Mouse (Mus musculus) CH12.LX (cell line): ENCODE data around the gene Dhx9. TPM values are rescaled to one million over a fixed set of nuclear protein-coding genes. Genes with fewer than 3 reads are reported as not detected.

Experiments used
- DNase-seq: peaks from one replicate; pipeline ENCODE4 v3.0.0-alpha.2; 2013; ENCODE audit errors: extremely low read depth
- H3K27ac ChIP-seq: 2 replicates; pipeline ENCODE4 v1.5.1; 2012; ENCODE audit warnings: low read depth, mild to moderate bottlenecking, control low read depth, moderate library complexity; ENCODE audit not compliant: insufficient read depth
- H3K27me3 ChIP-seq: replicated peaks from 2 replicates; pipeline ENCODE3; 2012; ENCODE audit warnings: inconsistent platforms
- H3K36me3 ChIP-seq, 2 experiments: replicated peaks in 1 of 2; 2 replicates each; pipeline versions ENCODE3 to v1.6.1; 2012; ENCODE audit warnings: inconsistent platforms in 1 of 2, low read length in 1 of 2, mild to moderate bottlenecking in 1 of 2, mixed read lengths in 1 of 2, moderate library complexity in 1 of 2; ENCODE audit not compliant: control insufficient read depth in 1 of 2, insufficient read depth in 1 of 2
- H3K4me1 ChIP-seq, 2 experiments: 2 replicates each; pipeline ENCODE4 v1.6.1; 2012; ENCODE audit warnings: inconsistent platforms in 1 of 2, moderate library complexity in 1 of 2; ENCODE audit not compliant: insufficient read depth in 2 of 2, control insufficient read depth in 1 of 2
- H3K4me2 ChIP-seq: 2 replicates; pipeline ENCODE4 v1.6.1; 2012; ENCODE audit warnings: low read depth, mild to moderate bottlenecking, control low read depth; ENCODE audit not compliant: poor library complexity, insufficient read depth, severe bottlenecking
- H3K4me3 ChIP-seq, 3 experiments: fragments of 150-350 bp in 1 of 3; sonication (generic) in 1 of 3; replicated peaks in 1 of 3; 2 replicates each; pipeline versions ENCODE3 to v1.5.1; 2011 to 2012; ENCODE audit warnings: low read depth in 2 of 3, low read length in 2 of 3, mild to moderate bottlenecking in 2 of 3, moderate library complexity in 2 of 3, control low read depth in 1 of 3, improper control_type of control experiment in 1 of 3, inconsistent platforms in 1 of 3, mixed read lengths in 1 of 3; ENCODE audit not compliant: poor library complexity in 1 of 3
- H3K79me2 ChIP-seq: replicated peaks from 2 replicates; pipeline ENCODE4 v1.6.1; 2012; ENCODE audit warnings: mild to moderate bottlenecking, moderate library complexity; ENCODE audit not compliant: control insufficient read depth, poor library complexity, insufficient read depth, severe bottlenecking; ENCODE audit errors: extremely low read depth
- H3K9ac ChIP-seq: 2 replicates; pipeline ENCODE4 v1.6.1; 2012; ENCODE audit warnings: low read depth, mild to moderate bottlenecking, control low read depth, moderate library complexity; ENCODE audit not compliant: insufficient read depth
- H3K9me3 ChIP-seq: replicated peaks from 2 replicates; pipeline ENCODE3; 2012; ENCODE audit warnings: low read length, inconsistent platforms, mixed read lengths
- CHD2 ChIP-seq: IDR thresholded peaks from 2 replicates; pipeline ENCODE4 v1.6.1; 2011; ENCODE audit warnings: low read length, improper control_type of control experiment
- E2F4 ChIP-seq: IDR thresholded peaks from 2 replicates; pipeline ENCODE4 v1.6.1; 2011; ENCODE audit warnings: low read depth, low read length, improper control_type of control experiment; ENCODE audit not compliant: insufficient replicate concordance
- ELF1 ChIP-seq: IDR thresholded peaks from 2 replicates; pipeline ENCODE4 v1.6.1; 2014; ENCODE audit warnings: low read depth, mild to moderate bottlenecking, inconsistent platforms, low read length, improper control_type of control experiment
- EP300 ChIP-seq: IDR thresholded peaks from 2 replicates; pipeline ENCODE4 v1.6.1; 2011; ENCODE audit warnings: low read length, improper control_type of control experiment
- HCFC1 ChIP-seq: IDR thresholded peaks from 2 replicates; pipeline ENCODE4 v1.6.1; 2012; ENCODE audit warnings: low read depth, mild to moderate bottlenecking, inconsistent platforms, low read length, improper control_type of control experiment
- IRF4 ChIP-seq: IDR thresholded peaks from 2 replicates; pipeline ENCODE4 v1.6.1; 2014; ENCODE audit warnings: low read depth, mild to moderate bottlenecking, inconsistent platforms, low read length, improper control_type of control experiment
- JUND ChIP-seq: conservative IDR thresholded peaks from 2 replicates; pipeline ENCODE4 v1.6.1; 2011; ENCODE audit warnings: low read depth, low read length, improper control_type of control experiment
- KAT2A ChIP-seq: IDR thresholded peaks from 2 replicates; pipeline ENCODE4 v1.6.1; 2012; ENCODE audit warnings: low read length, improper control_type of control experiment, inconsistent platforms; ENCODE audit not compliant: insufficient replicate concordance
- MAFK ChIP-seq: IDR thresholded peaks from 2 replicates; pipeline ENCODE4 v1.6.1; 2011; ENCODE audit warnings: low read length, improper control_type of control experiment; ENCODE audit not compliant: insufficient replicate concordance
- MEF2A ChIP-seq: IDR thresholded peaks from 2 replicates; pipeline ENCODE4 v1.6.1; 2014; ENCODE audit warnings: low read depth, mild to moderate bottlenecking, inconsistent platforms, low read length, improper control_type of control experiment, borderline replicate concordance
- MYC ChIP-seq: IDR thresholded peaks from 2 replicates; pipeline ENCODE4 v1.6.1; 2011; ENCODE audit warnings: low read depth, mild to moderate bottlenecking, improper control_type of control experiment, low read length
- PAX5 ChIP-seq: IDR thresholded peaks from 2 replicates; pipeline ENCODE4 v1.6.1; 2012; ENCODE audit warnings: low read length, inconsistent platforms, mixed read lengths
- POLR2A ChIP-seq: IDR thresholded peaks from 2 replicates; pipeline ENCODE4 v1.6.1; 2011; ENCODE audit warnings: low read depth, mild to moderate bottlenecking, improper control_type of control experiment, low read length
- POLR2AphosphoS2 ChIP-seq: IDR thresholded peaks from 2 replicates; pipeline ENCODE4 v1.6.1; 2011; ENCODE audit warnings: low read depth, low read length, improper control_type of control experiment
- RAD21 ChIP-seq: IDR thresholded peaks from 2 replicates; pipeline ENCODE4 v1.6.1; 2011; ENCODE audit warnings: low read depth, mild to moderate bottlenecking, low read length, improper control_type of control experiment, moderate library complexity
- SIN3A ChIP-seq: IDR thresholded peaks from 2 replicates; pipeline ENCODE4 v1.6.1; 2012; ENCODE audit warnings: low read length, improper control_type of control experiment, inconsistent platforms
- SMC3 ChIP-seq: IDR thresholded peaks from 2 replicates; pipeline ENCODE4 v1.6.1; 2011; ENCODE audit warnings: low read depth, low read length, improper control_type of control experiment
- TBP ChIP-seq: conservative IDR thresholded peaks from 2 replicates; pipeline ENCODE4 v1.6.1; 2011; ENCODE audit warnings: low read depth, low read length, improper control_type of control experiment
- dilution Hi-C: fragments of 300-500 bp; cut with MboI; formaldehyde crosslinking; loops from 2 replicates; pipeline ENCODE4 v1.14.3; 2020; ENCODE audit warnings: low sequenced_read_pairs; ENCODE audit not compliant: extremely low pct_unique_long_range_greater_than_20kb, extremely low pct_ligation_motif_present
- in situ Hi-C: fragments of 300-500 bp; cut with MboI; formaldehyde crosslinking; loops from 3 replicates; pipeline ENCODE4 v1.14.3; 2019; ENCODE audit warnings: low sequenced_read_pairs, low pct_ligation_motif_present, low pct_unique_long_range_greater_than_20kb, mixed read lengths
- polyA plus RNA-seq: library from polyadenylated mRNA; unstranded; fragments of >175 nt; gene quantifications from 2 replicates; pipeline ENCODE4 v1.2.1, GENCODE M21; 2012; ENCODE audit warnings: low read depth; ENCODE audit not compliant: insufficient read length
- total RNA-seq, 2 experiments: library from RNA; depleted of rRNA; stranded (reverse); fragments of 300-350 nt in 1 of 2; fragments of >200 nt in 1 of 2; gene quantifications; 2 replicates each; pipeline ENCODE4 v1.2.3; 2012 to 2014

Gene Dhx9
- total and polyA plus RNA-seq, 3 experiments, result 55.4 to 233 (median 98.8) TPM

- no peak overlapping the region for H3K27ac ChIP-seq
- H3K9ac ChIP-seq, result no peak overlapping the region
- in situ Hi-C loops, result no loop called here
- no peaks in the 10 kb centered on the region for H3K79me2 ChIP-seq
- TF ChIP-seq SIN3A, result no peak
- TF ChIP-seq JUND, result no peak
- TF ChIP-seq HCFC1, result no peak
- no peak for TF ChIP-seq MAFK
- no peak for TF ChIP-seq MYC
- TF ChIP-seq POLR2A, result no peak
- no peak for TF ChIP-seq MEF2A
- TF ChIP-seq IRF4, result no peak
- TF ChIP-seq TBP, result no peak
- no peak for TF ChIP-seq POLR2AphosphoS2
- no peak overlapping the region for H3K4me2 ChIP-seq
- DNase-seq, result no peak
- H3K4me1 ChIP-seq, result no peaks in the 10 kb centered on the region
- dilution Hi-C loops, result no loop called here
- no peaks in the 10 kb centered on the region for H3K27me3 ChIP-seq
- H3K4me3 ChIP-seq, result no peak overlapping the region
- H3K36me3 ChIP-seq, result peaks cover 4 to 33% of the 10 kb centered on the region in 2 experiments
- no peaks in the 10 kb centered on the region for H3K9me3 ChIP-seq
Observed at GRCm38 (mm10) chr1:153443019-153443418, 44.4 kb downstream of the Dhx9 start.

GRCm38 (mm10) chr1:153441656-153442055 lies 45.8 kb downstream of the Dhx9 start:
- H3K79me2 ChIP-seq, result no peaks in the 10 kb centered on the region
- H3K36me3 ChIP-seq, result peaks cover 3 to 24% of the 10 kb centered on the region in 2 experiments
- H3K4me1 ChIP-seq, result no peaks in the 10 kb centered on the region
- no peaks in the 10 kb centered on the region for H3K9me3 ChIP-seq
- no peak overlapping the region for H3K4me2 ChIP-seq
- in situ Hi-C loops (no loop called here), dilution Hi-C loops (no loop called here)
- no peak overlapping the region for H3K27ac ChIP-seq
- H3K27me3 ChIP-seq, result no peaks in the 10 kb centered on the region
- no peak for DNase-seq
- H3K4me3 ChIP-seq, result no peak overlapping the region
- H3K9ac ChIP-seq, result no peak overlapping the region
- TF ChIP-seq PAX5 (no peak), EP300 (no peak)

- dilution Hi-C loops, result no loop called here
- no peaks in the 10 kb centered on the region for H3K9me3 ChIP-seq
- no peak overlapping the region for H3K4me3 ChIP-seq
- no peaks in the 10 kb centered on the region for H3K4me1 ChIP-seq
- no peak overlapping the region for H3K27ac ChIP-seq
- H3K4me2 ChIP-seq, result no peak overlapping the region
- TF ChIP-seq SMC3, result no peak
- no peak for TF ChIP-seq CHD2
- no peak for TF ChIP-seq RAD21
- TF ChIP-seq KAT2A, result no peak
- no peak for TF ChIP-seq PAX5
- TF ChIP-seq E2F4, result no peak
- TF ChIP-seq ELF1, result no peak
- no peak for TF ChIP-seq IRF4
- TF ChIP-seq, all 38 proteins: peak for 0
- DNase-seq, result no peak
- Histone ChIP-seq H3K79me2 (no peaks in the 10 kb centered on the region), H3K36me3 (peaks cover 0 to 17% of the 10 kb centered on the region in 2 experiments), H3K9ac (no peak overlapping the region), H3K27me3 (no peaks in the 10 kb centered on the region)
- in situ Hi-C loops, result no loop called here
Observed at GRCm38 (mm10) chr1:153440752-153441151, 46.7 kb downstream of the Dhx9 start.
